Mouse (Mus musculus) lung, postnatal 0 days (tissue): Measurements from ENCODE around the gene Hoxa5. TPM values are rescaled to one million over a fixed set of nuclear protein-coding genes. Genes with fewer than 3 reads are reported as not detected.
A peak's percentile ranks its signal among the peaks of the same experiment; 100 is the strongest.

Experiments used
- ATAC-seq: fragments of 200-750 bp; cut with Nextera tagmentation; 2 replicates; pipeline ENCODE4 v1.8.0; 2017; ENCODE audit warnings: moderate library complexity
- DNase-seq: peaks from one replicate; pipeline ENCODE4 v3.0.0-alpha.2; 2016; ENCODE audit warnings: low spot score
- H3K27ac ChIP-seq: fragments of 300-500 bp; sonication (generic); 2 replicates; pipeline ENCODE4 v1.5.1; 2014; ENCODE audit warnings: antibody characterized with exemption, mild to moderate bottlenecking, low read length, mixed read lengths
- H3K27me3 ChIP-seq: fragments of 300-500 bp; sonication (generic); replicated peaks from 2 replicates; pipeline ENCODE4 v1.6.1; 2014; ENCODE audit warnings: low read length, mixed read lengths; ENCODE audit not compliant: insufficient read depth
- H3K36me3 ChIP-seq: fragments of 300-500 bp; sonication (generic); 2 replicates; pipeline ENCODE4 v1.6.1; 2014; ENCODE audit warnings: low read length, mixed read lengths; ENCODE audit not compliant: insufficient read depth
- H3K4me1 ChIP-seq: fragments of 300-500 bp; sonication (generic); 2 replicates; pipeline ENCODE4 v1.6.1; 2014; ENCODE audit warnings: antibody characterized with exemption, low read depth, low read length, mixed read lengths; ENCODE audit not compliant: insufficient read depth
- H3K4me2 ChIP-seq: fragments of 300-500 bp; sonication (generic); replicated peaks from 2 replicates; pipeline ENCODE4 v1.6.1; 2014; ENCODE audit warnings: low read depth, mild to moderate bottlenecking, low read length, moderate library complexity, mixed read lengths
- H3K4me3 ChIP-seq: fragments of 300-500 bp; sonication (generic); 2 replicates; pipeline ENCODE4 v1.5.1; 2014; ENCODE audit warnings: low read depth, low read length
- H3K9ac ChIP-seq: fragments of 300-500 bp; sonication (generic); replicated peaks from 2 replicates; pipeline ENCODE4 v1.6.1; 2014; ENCODE audit warnings: low read depth, mild to moderate bottlenecking
- H3K9me3 ChIP-seq: fragments of 300-500 bp; sonication (generic); 2 replicates; pipeline ENCODE4 v1.6.1; 2016; ENCODE audit warnings: low read length, mixed read lengths
- CTCF ChIP-seq: IDR thresholded peaks from 2 replicates; pipeline ENCODE4 v1.5.1; 2016; ENCODE audit warnings: antibody characterized with exemption, mild to moderate bottlenecking
- EP300 ChIP-seq: IDR thresholded peaks from 2 replicates; pipeline ENCODE4 v1.6.1; 2016; ENCODE audit warnings: antibody characterized with exemption, mild to moderate bottlenecking, control low read depth
- WGBS: fragments of 180-500 bp; shearing (Covaris S2); extraction: QIAGEN DNeasy Blood & Tissue Kit; methylation state at CpG from one replicate; pipeline ENCODE4 v1.1.7; 2014; 5-methylcytosine and 5-hydroxymethylcytosine counted together
- polyA plus RNA-seq: library from polyadenylated mRNA; unstranded; fragments of >200 nt; fragmentation: Nextera tagmentation; extraction: Ambion mirVana; gene quantifications from 2 replicates; pipeline ENCODE4 v1.2.1, GENCODE M21; 2015

Hoxa5 gene
- polyA plus RNA-seq, 1 experiment from 2014 or later, result 40.3 TPM

- no peak overlapping the region for H3K4me2 ChIP-seq
- 4% methylated on average over 26 of the region's 26 CpGs for WGBS
- no peaks in the 10 kb centered on the region for H3K36me3 ChIP-seq
- no peak overlapping the region for H3K27ac ChIP-seq
- no peak for TF ChIP-seq CTCF
- no peak for TF ChIP-seq EP300
- no peaks in the 10 kb centered on the region for H3K4me1 ChIP-seq
- H3K27me3 ChIP-seq, result peaks cover 83% of the 10 kb centered on the region
- H3K4me3 ChIP-seq, result no peak overlapping the region; the same call in 1 of the 2 replicates
- no peaks in the 10 kb centered on the region for H3K9me3 ChIP-seq
- DNase-seq, result no peak
- H3K9ac ChIP-seq, result no peak overlapping the region
- no peak for ATAC-seq
Observed at GRCm38 (mm10) chr6:52226569-52227257, 22.3 kb upstream of the Hoxa5 start.

- H3K4me1 ChIP-seq, result no peaks in the 10 kb centered on the region
- TF ChIP-seq CTCF (no peak), EP300 (no peak)
- H3K4me3 ChIP-seq, result no peak overlapping the region; the same call in 1 of the 2 replicates
- H3K27ac ChIP-seq, result no peak overlapping the region
- no peaks in the 10 kb centered on the region for H3K9me3 ChIP-seq
- 4% methylated on average over 64 of the region's 69 CpGs for WGBS
- H3K4me2 ChIP-seq, result 0 out of 2 replicates have a peak overlapping the region, but pooled peaks have one; percentile 5
- H3K36me3 ChIP-seq, result no peaks in the 10 kb centered on the region
- ATAC-seq, result no peak
- H3K27me3 ChIP-seq, result peaks cover 84% of the 10 kb centered on the region
- DNase-seq, result no peak
- no peak overlapping the region for H3K9ac ChIP-seq
Observed at GRCm38 (mm10) chr6:52225612-52226568, 21.5 kb upstream of the Hoxa5 start.

GRCm38 (mm10) chr6:52224895-52225611 is 20.7 kb upstream of the Hoxa5 start:
- no peak for ATAC-seq
- no peak overlapping the region for H3K4me2 ChIP-seq
- DNase-seq, result no peak
- H3K9ac ChIP-seq, result no peak overlapping the region
- H3K27me3 ChIP-seq, result peaks cover 84% of the 10 kb centered on the region
- no peak for TF ChIP-seq CTCF
- H3K4me3 ChIP-seq, result no peak overlapping the region; the same call in 1 of the 2 replicates
- WGBS, result 4% methylated on average over 33 of the region's 36 CpGs
- no peaks in the 10 kb centered on the region for H3K36me3 ChIP-seq
- no peaks in the 10 kb centered on the region for H3K4me1 ChIP-seq
- H3K27ac ChIP-seq, result no peak overlapping the region
- no peaks in the 10 kb centered on the region for H3K9me3 ChIP-seq

GRCm38 (mm10) chr6:52223939-52224760 is 19.8 kb upstream of the Hoxa5 start:
- Histone ChIP-seq H3K27me3 (peaks cover 86% of the 10 kb centered on the region), H3K36me3 (no peaks in the 10 kb centered on the region), H3K9ac (no peak overlapping the region), H3K9me3 (no peaks in the 10 kb centered on the region), H3K27ac (no peak overlapping the region), H3K4me1 (no peaks in the 10 kb centered on the region), H3K4me2 (no peak overlapping the region), H3K4me3 (no peak overlapping the region)
- DNase-seq (no peak), ATAC-seq (no peak)
- 19% methylated on average over 23 of the region's 24 CpGs for WGBS
- TF ChIP-seq CTCF, result no peak
- TF ChIP-seq EP300, result no peak

- Histone ChIP-seq H3K4me3 (no peak overlapping the region), H3K4me2 (no peak overlapping the region), H3K4me1 (peaks cover under 1% of the 10 kb centered on the region; the same call in 1 of the 2 replicates), H3K27me3 (peaks cover 91% of the 10 kb centered on the region), H3K27ac (no peak overlapping the region), H3K36me3 (no peaks in the 10 kb centered on the region), H3K9ac (no peak overlapping the region), H3K9me3 (no peaks in the 10 kb centered on the region)
- ATAC-seq (no peak), DNase-seq (no peak)
- no peak for TF ChIP-seq CTCF
- no peak for TF ChIP-seq EP300
- 53% methylated on average over 13 of the region's 13 CpGs for WGBS
Observed at GRCm38 (mm10) chr6:52222729-52223128, 18.3 kb upstream of the Hoxa5 start.
